Mouse (Mus musculus) gastrocnemius, postnatal 14 days (tissue): Measurements from ENCODE around the gene Chchd1. TPM values are rescaled to one million over a fixed set of nuclear protein-coding genes. Genes with fewer than 3 reads are reported as not detected.

Source experiments
- DNase-seq: peaks from one replicate; pipeline ENCODE4 v3.0.0; 2021; ENCODE audit warnings: mixed read lengths
- intact Hi-C: fragments of 180-260 bp; cut with DNase I; formaldehyde crosslinking; loops from one replicate; pipeline ENCODE4 v1.15.1; 2025; ENCODE audit warnings: low total_unique reads
- total RNA-seq, 2 experiments: library from RNA; stranded (reverse); gene quantifications; 2 replicates each; pipeline ENCODE4 v1.2.3; 2021

Gene Chchd1
- total RNA-seq, 2 experiments from 2014 or later = 98.5 to 106 TPM

GRCm38 (mm10) chr14:20713832-20714231, 11.0 kb downstream of the Chchd1 start:
- DNase-seq = no peak
- intact Hi-C loops = no loop called here

- intact Hi-C loops = no loop called here
Observed at GRCm38 (mm10) chr14:20718443-20718842, 15.6 kb downstream of the Chchd1 start.

GRCm38 (mm10) chr14:20719767-20720166, 17.0 kb downstream of the Chchd1 start:
- intact Hi-C loops = no loop called here
- no peak for DNase-seq

More at GRCm38 (mm10) chr14:20718443-20718842, 15.6 kb downstream of the Chchd1 start:
- DNase-seq = no peak

GRCm38 (mm10) chr14:20721371-20721770, 18.6 kb downstream of the Chchd1 start:
- DNase-seq = no peak
- intact Hi-C loops = no loop called here

DNA sequence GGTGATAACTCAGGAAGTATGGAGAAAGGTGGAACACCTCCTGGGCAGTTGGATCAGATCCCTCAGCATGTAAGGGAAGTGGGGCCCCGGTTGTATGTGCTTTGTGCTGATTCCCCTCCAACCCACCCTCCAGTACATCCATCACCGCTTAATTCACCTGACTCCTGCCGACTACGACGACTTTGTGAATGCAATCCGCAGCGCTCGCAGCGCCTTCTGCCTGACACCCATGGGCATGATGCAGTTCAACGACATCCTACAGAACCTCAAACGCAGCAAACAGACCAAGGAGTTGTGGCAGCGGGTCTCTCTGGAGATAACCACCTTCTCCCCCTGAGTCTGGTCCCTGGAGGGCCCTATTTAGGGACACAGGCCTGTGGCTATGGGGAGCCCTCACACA, 20.2 kb downstream of the Chchd1 start:
- intact Hi-C loops = no loop called here
- DNase-seq = no peak

DNA sequence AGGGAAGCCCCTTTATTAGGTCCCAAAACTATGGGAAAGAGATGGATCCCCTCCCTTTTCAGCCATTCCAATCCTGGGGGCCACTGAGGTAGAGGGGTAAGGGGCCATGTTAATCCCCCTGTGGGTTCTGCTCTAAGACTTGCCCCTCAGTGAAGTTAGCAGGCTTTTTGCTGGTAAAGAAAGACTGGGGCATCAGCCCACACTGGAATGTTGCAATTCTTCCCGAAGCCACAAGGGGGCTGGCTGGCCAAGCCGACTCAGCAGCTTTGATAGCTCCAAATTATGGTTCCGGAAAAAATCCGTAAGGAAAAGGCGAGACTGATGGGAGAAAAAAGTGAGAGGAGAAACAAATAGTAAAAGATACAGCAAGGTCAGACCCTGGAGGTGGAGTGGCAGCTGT, 21.2 kb downstream of the Chchd1 start:
- intact Hi-C loops = no loop called here

GRCm38 (mm10) chr14:20725660-20726339, 23.0 kb downstream of the Chchd1 start:
- DNase-seq = no peak
- intact Hi-C loops = no loop called here

More for the DNA sequence above, 21.2 kb downstream of the Chchd1 start:
- peak; percentile 58 for DNase-seq

GRCm38 (mm10) chr14:20729871-20730270, 27.1 kb downstream of the Chchd1 start:
- intact Hi-C loops = loop anchor here (10.0 kb wide), 1 partner anchor 65 kb away; the partner anchor contains the start of gene Camk2g
- DNase-seq = no peak

DNA sequence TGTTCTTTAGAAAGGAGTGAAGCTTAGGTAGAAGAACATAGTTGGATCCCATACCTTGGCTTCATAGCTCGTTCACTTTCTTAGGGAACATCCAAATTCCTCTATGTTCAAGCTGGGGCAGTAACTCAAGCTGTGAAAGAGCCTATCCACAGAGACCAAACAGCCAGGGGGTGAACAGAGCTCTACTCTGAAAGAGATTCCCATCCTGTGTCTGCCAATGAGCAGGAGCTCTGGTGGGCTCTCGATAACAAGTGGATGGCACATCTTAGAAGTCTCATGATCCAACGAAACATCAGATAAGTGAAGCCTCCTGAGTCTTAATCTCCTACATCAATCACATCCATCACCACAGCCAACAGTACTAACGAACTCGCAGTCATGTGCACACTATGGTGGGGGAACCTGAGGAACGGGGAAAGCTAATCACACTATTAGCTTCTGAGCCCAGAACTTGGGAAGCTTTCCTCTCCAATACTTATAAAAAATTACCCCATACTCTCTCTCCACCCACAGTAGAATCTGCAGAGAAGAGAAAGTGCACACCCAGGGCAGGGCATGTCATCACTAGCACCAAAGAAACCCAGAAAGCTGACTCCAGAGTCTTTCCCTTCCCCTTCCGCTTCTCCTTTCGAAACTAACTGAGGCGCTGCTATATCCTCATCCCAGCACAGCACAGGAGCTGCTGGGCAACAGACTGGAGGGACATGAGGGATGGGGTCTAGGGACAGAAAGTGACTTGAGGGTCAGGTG, 28.2 kb downstream of the Chchd1 start:
- intact Hi-C loops = loop anchor here (10.0 kb wide), 1 partner anchor 64 kb away; the partner anchor contains the start of gene Camk2g
- no peak for DNase-seq

DNA sequence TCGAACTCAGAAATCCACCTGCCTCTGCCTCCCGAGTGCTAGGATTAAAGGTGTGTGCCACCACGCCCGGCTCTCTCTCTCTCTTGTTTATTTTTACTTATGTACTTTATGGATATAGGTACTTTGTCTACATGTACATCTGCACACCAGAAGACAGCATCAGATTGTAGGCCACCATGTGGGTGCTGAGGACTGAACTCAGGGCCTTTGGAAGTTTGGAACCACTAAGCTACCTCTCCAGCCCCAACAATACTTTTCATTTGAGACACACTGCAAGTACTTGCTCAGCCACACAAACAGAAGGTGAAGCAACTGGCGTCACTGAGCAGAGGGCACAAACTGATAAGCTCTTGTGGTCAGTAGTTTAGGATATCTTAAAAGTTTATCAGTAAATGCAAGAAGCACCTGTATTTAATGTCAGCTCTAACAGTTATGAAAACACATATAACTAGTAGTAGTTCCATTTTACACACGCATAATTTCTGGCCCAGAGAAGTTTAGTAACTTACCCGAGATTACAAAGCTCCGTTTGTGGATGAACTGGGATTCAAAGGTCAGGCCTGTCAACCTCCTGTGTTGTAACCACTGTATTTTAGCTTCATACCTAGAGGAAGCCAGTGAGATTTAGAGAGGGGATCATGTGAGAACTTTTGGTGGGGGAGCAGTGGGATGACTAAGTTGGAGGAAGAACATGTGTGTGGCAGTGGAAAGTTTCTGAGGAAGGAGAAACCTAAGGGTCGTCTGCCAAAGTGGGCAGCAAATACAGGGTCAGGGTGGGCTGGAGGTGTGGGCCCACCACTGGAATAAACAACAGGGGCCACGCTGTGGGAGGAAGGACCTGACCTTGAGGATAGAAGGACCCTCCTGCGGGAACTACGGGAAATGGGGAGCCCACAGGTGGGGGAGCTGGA, 30.5 kb downstream of the Chchd1 start:
- intact Hi-C loops = loop anchor here (10.0 kb wide), 1 partner anchor 62 kb away; the partner anchor contains the start of gene Camk2g

GRCm38 (mm10) chr14:20733952-20734774, 31.4 kb downstream of the Chchd1 start, which contains the start of gene Ndst2:
Ndst2 (minus strand) TSS chr14:20734562.
- peak; percentile 91 for DNase-seq
- intact Hi-C loops = loop anchor here (10.0 kb wide), 1 partner anchor 61 kb away; the partner anchor contains the start of gene Camk2g

More for the DNA sequence above, 30.5 kb downstream of the Chchd1 start:
- no peak for DNase-seq

DNA sequence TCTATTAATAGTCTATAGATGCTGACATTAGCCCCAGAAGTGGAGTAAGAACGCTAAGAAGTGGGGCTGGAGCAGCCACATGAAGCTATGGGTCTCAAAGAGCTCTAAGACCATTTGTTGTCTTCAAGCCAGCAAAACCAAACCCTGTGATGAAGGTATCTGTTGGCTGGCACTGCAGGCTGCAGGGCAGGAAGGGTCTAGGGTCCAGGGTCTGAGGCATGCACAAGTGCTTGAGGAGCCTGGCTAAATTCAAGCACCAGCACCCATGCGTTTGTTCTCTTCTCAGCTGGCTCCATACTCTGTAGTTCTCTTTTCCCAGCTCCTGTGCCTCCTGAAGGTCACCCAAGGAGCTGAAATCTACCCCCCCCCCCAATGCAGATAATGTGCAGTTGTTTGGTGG, 32.2 kb downstream of the Chchd1 start:
- DNase-seq = no peak
- intact Hi-C loops = loop anchor here (10.0 kb wide), 1 partner anchor 60 kb away; the partner anchor contains the start of gene Camk2g

- no peak for DNase-seq
Observed at GRCm38 (mm10) chr14:20735892-20736390, 33.1 kb downstream of the Chchd1 start.

DNA sequence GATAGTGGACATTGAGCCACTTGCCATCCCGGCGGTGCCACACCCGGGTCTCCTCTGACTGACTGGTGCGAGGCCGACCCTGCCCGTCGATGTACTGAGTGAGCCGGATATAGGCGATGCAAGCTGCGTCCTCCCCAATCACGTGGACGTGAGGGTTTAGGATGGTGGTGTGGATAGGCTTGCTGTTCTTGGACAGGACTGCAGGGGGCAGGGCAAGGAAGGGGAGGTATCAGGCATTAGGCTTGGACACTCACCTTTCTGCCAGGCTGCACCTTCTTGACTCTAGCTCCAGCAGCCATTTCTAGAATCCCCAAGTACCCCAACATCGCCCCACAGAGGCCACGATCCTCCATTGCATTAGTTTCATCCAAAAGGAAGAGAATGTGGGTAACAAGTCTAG, 34.5 kb downstream of the Chchd1 start:
- peak; percentile 48 for DNase-seq
- intact Hi-C loops = loop anchor here (10.0 kb wide), 1 partner anchor 57 kb away; the partner anchor contains the start of gene Camk2g

More at GRCm38 (mm10) chr14:20735892-20736390, 33.1 kb downstream of the Chchd1 start:
- intact Hi-C loops = loop anchor here (10.0 kb wide), 1 partner anchor 59 kb away; the partner anchor contains the start of gene Camk2g

GRCm38 (mm10) chr14:20738511-20738910, 35.7 kb downstream of the Chchd1 start:
- DNase-seq = no peak
- intact Hi-C loops = loop anchor here (10.0 kb wide), 1 partner anchor 56 kb away; the partner anchor contains the start of gene Camk2g

- no peak for DNase-seq
- intact Hi-C loops = loop anchor here (10.0 kb wide), 1 partner anchor 134 kb away; no protein-coding TSS in a partner anchor
Observed at GRCm38 (mm10) chr14:20741301-20741700, 38.5 kb downstream of the Chchd1 start.

- peak; percentile 50 for DNase-seq
- intact Hi-C loops = loop anchor here (10.0 kb wide), 1 partner anchor 131 kb away; no protein-coding TSS in a partner anchor
Observed at GRCm38 (mm10) chr14:20743614-20744013, 40.8 kb downstream of the Chchd1 start.

- no peak for DNase-seq
- intact Hi-C loops = loop anchor here (10.0 kb wide), 1 partner anchor 128 kb away; no protein-coding TSS in a partner anchor
Observed at GRCm38 (mm10) chr14:20746935-20747334, 44.1 kb downstream of the Chchd1 start.
